Mouse (Mus musculus): ENCODE results near the gene Lefty2. TPM values are rescaled to one million over a fixed set of nuclear protein-coding genes. Genes with fewer than 3 reads are reported as not detected.
A peak's percentile ranks its signal among the peaks of the same experiment; 100 is the strongest.

The Lefty2 gene
- polyA plus RNA-seq (2014; fragmentation: Nextera tagmentation; extraction: Ambion mirVana), result 0.25 TPM in 1 of 2 replicates, not detected in the other

GRCm38 (mm10) chr1:180892808-180893207 lies at the start of gene Lefty2:
Lefty2 (plus strand) TSS chr1:180893108.
- Histone ChIP-seq H3K4me1 (ENCODE audit: control insufficient read depth, insufficient read depth, low read length) (peaks cover 13% of the 10 kb centered on the region), H3K27me3 (replicated peaks; ENCODE audit: control insufficient read depth, insufficient read depth, low read length) (peaks cover 30% of the 10 kb centered on the region), H3K9ac (ENCODE audit: low read depth, low read length) (no peak within 1 kb of the TSS), H3K36me3 (ENCODE audit: control insufficient read depth, insufficient read depth, low read length) (no peaks in the 10 kb centered on the region), H3K27ac (replicated peaks; ENCODE audit: low read depth, low read length) (no peak within 1 kb of the TSS), H3K4me2 (ENCODE audit: low read depth, low read length) (no peak within 1 kb of the TSS), H3K9me3 (ENCODE audit: control insufficient read depth, low read length) (no peaks in the 10 kb centered on the region), H3K4me3 (ENCODE audit: low read depth, low read length) (no peak within 1 kb of the TSS)
- ATAC-seq (ENCODE audit: low read depth) (no peak), DNase-seq (ENCODE audit: low spot score) (no peak)
- 50% methylated on average over 10 of the region's 10 CpGs for WGBS

GRCm38 (mm10) chr1:180848114-180848510 lies 44.8 kb upstream of the Lefty2 start:
- Histone ChIP-seq H3K27me3 (replicated peaks; ENCODE audit: control insufficient read depth, insufficient read depth, low read length) (no peaks in the 10 kb centered on the region), H3K9ac (ENCODE audit: low read depth, low read length) (peak overlapping the region; percentile 56), H3K9me3 (ENCODE audit: control insufficient read depth, low read length) (no peaks in the 10 kb centered on the region), H3K4me1 (ENCODE audit: control insufficient read depth, insufficient read depth, low read length) (peaks cover 36% of the 10 kb centered on the region), H3K4me3 (ENCODE audit: low read depth, low read length) (peak overlapping the region; percentile 26), H3K27ac (replicated peaks; ENCODE audit: low read depth, low read length) (peak overlapping the region; percentile 99), H3K4me2 (ENCODE audit: low read depth, low read length) (peak overlapping the region; percentile 60), H3K36me3 (ENCODE audit: control insufficient read depth, insufficient read depth, low read length) (no peaks in the 10 kb centered on the region)
- 0% methylated on average over 9 of the region's 9 CpGs for WGBS
- DNase-seq (ENCODE audit: low spot score) (peak; percentile 96), ATAC-seq (ENCODE audit: low read depth) (peak; percentile 67)

GRCm38 (mm10) chr1:180848511-180849241 lies 44.2 kb upstream of the Lefty2 start:
- Histone ChIP-seq H3K36me3 (ENCODE audit: control insufficient read depth, insufficient read depth, low read length) (no peaks in the 10 kb centered on the region), H3K4me2 (ENCODE audit: low read depth, low read length) (peak overlapping the region; percentile 60), H3K27me3 (replicated peaks; ENCODE audit: control insufficient read depth, insufficient read depth, low read length) (no peaks in the 10 kb centered on the region), H3K9ac (ENCODE audit: low read depth, low read length) (peak overlapping the region; percentile 56), H3K4me1 (ENCODE audit: control insufficient read depth, insufficient read depth, low read length) (peaks cover 36% of the 10 kb centered on the region), H3K4me3 (ENCODE audit: low read depth, low read length) (peak overlapping the region; percentile 26), H3K9me3 (ENCODE audit: control insufficient read depth, low read length) (no peaks in the 10 kb centered on the region), H3K27ac (replicated peaks; ENCODE audit: low read depth, low read length) (peak overlapping the region; percentile 99)
- 22% methylated on average over 11 of the region's 11 CpGs for WGBS
- 0 out of 2 replicates have a peak, but pooled peaks have one; percentile 1 for ATAC-seq (ENCODE audit: low read depth)
- DNase-seq (ENCODE audit: low spot score), result peak; percentile 79

GRCm38 (mm10) chr1:180849701-180850301 lies 43.1 kb upstream of the Lefty2 start:
- 24% methylated on average over 11 of the region's 11 CpGs for WGBS
- Histone ChIP-seq H3K4me3 (ENCODE audit: low read depth, low read length) (peak overlapping the region; percentile 63), H3K9me3 (ENCODE audit: control insufficient read depth, low read length) (no peaks in the 10 kb centered on the region), H3K4me1 (ENCODE audit: control insufficient read depth, insufficient read depth, low read length) (peaks cover 36% of the 10 kb centered on the region), H3K27me3 (replicated peaks; ENCODE audit: control insufficient read depth, insufficient read depth, low read length) (no peaks in the 10 kb centered on the region), H3K36me3 (ENCODE audit: control insufficient read depth, insufficient read depth, low read length) (no peaks in the 10 kb centered on the region), H3K4me2 (ENCODE audit: low read depth, low read length) (peak overlapping the region; percentile 76), H3K9ac (ENCODE audit: low read depth, low read length) (peak overlapping the region; percentile 73), H3K27ac (replicated peaks; ENCODE audit: low read depth, low read length) (peak overlapping the region; percentile 99)
- ATAC-seq (ENCODE audit: low read depth), result no peak
- peak; percentile 24 for DNase-seq (ENCODE audit: low spot score)

- Histone ChIP-seq H3K4me1 (ENCODE audit: control insufficient read depth, insufficient read depth, low read length) (peaks cover 36% of the 10 kb centered on the region), H3K36me3 (ENCODE audit: control insufficient read depth, insufficient read depth, low read length) (peaks cover 7% of the 10 kb centered on the region), H3K27me3 (replicated peaks; ENCODE audit: control insufficient read depth, insufficient read depth, low read length) (no peaks in the 10 kb centered on the region), H3K9ac (ENCODE audit: low read depth, low read length) (peak within 1 kb of the TSS; percentile 76), H3K9me3 (ENCODE audit: control insufficient read depth, low read length) (no peaks in the 10 kb centered on the region), H3K27ac (replicated peaks; ENCODE audit: low read depth, low read length) (peak within 1 kb of the TSS; percentile 99), H3K4me3 (ENCODE audit: low read depth, low read length) (peak within 1 kb of the TSS; percentile 63), H3K4me2 (ENCODE audit: low read depth, low read length) (peak within 1 kb of the TSS; percentile 83)
- ATAC-seq (ENCODE audit: low read depth), result peak; percentile 97
- DNase-seq (ENCODE audit: low spot score), result peak; percentile 100
- WGBS, result under 1% methylated on average over 44 of the region's 77 CpGs
Measured at GRCm38 (mm10) chr1:180850316-180851270, 42.3 kb upstream of the Lefty2 start, which contains the start of gene Sde2. Sde2 (plus strand) TSS chr1:180851127.

GRCm38 (mm10) chr1:180858763-180859162 lies 34.1 kb upstream of the Lefty2 start:
- DNase-seq (ENCODE audit: low spot score) (no peak), ATAC-seq (ENCODE audit: low read depth) (no peak)
- Histone ChIP-seq H3K9me3 (ENCODE audit: control insufficient read depth, low read length) (no peaks in the 10 kb centered on the region), H3K27me3 (replicated peaks; ENCODE audit: control insufficient read depth, insufficient read depth, low read length) (no peaks in the 10 kb centered on the region), H3K9ac (ENCODE audit: low read depth, low read length) (no peak overlapping the region), H3K27ac (replicated peaks; ENCODE audit: low read depth, low read length) (no peak overlapping the region), H3K36me3 (ENCODE audit: control insufficient read depth, insufficient read depth, low read length) (peaks cover 82% of the 10 kb centered on the region), H3K4me2 (ENCODE audit: low read depth, low read length) (no peak overlapping the region), H3K4me3 (ENCODE audit: low read depth, low read length) (no peak overlapping the region), H3K4me1 (ENCODE audit: control insufficient read depth, insufficient read depth, low read length) (no peaks in the 10 kb centered on the region)

GRCm38 (mm10) chr1:180860030-180860429 lies 32.9 kb upstream of the Lefty2 start:
- Histone ChIP-seq H3K27me3 (replicated peaks; ENCODE audit: control insufficient read depth, insufficient read depth, low read length) (no peaks in the 10 kb centered on the region), H3K4me3 (ENCODE audit: low read depth, low read length) (no peak overlapping the region), H3K27ac (replicated peaks; ENCODE audit: low read depth, low read length) (no peak overlapping the region), H3K4me2 (ENCODE audit: low read depth, low read length) (no peak overlapping the region), H3K9me3 (ENCODE audit: control insufficient read depth, low read length) (no peaks in the 10 kb centered on the region), H3K9ac (ENCODE audit: low read depth, low read length) (no peak overlapping the region), H3K4me1 (ENCODE audit: control insufficient read depth, insufficient read depth, low read length) (no peaks in the 10 kb centered on the region), H3K36me3 (ENCODE audit: control insufficient read depth, insufficient read depth, low read length) (peaks cover 89% of the 10 kb centered on the region)
- 92% methylated on average over 6 of the region's 6 CpGs for WGBS
- DNase-seq (ENCODE audit: low spot score) (no peak), ATAC-seq (ENCODE audit: low read depth) (no peak)

GRCm38 (mm10) chr1:180863606-180864005 lies 29.3 kb upstream of the Lefty2 start:
- Histone ChIP-seq H3K27ac (replicated peaks; ENCODE audit: low read depth, low read length) (no peak overlapping the region), H3K9me3 (ENCODE audit: control insufficient read depth, low read length) (no peaks in the 10 kb centered on the region), H3K9ac (ENCODE audit: low read depth, low read length) (no peak overlapping the region), H3K4me2 (ENCODE audit: low read depth, low read length) (no peak overlapping the region), H3K4me1 (ENCODE audit: control insufficient read depth, insufficient read depth, low read length) (no peaks in the 10 kb centered on the region), H3K36me3 (ENCODE audit: control insufficient read depth, insufficient read depth, low read length) (peaks cover 87% of the 10 kb centered on the region), H3K4me3 (ENCODE audit: low read depth, low read length) (no peak overlapping the region), H3K27me3 (replicated peaks; ENCODE audit: control insufficient read depth, insufficient read depth, low read length) (no peaks in the 10 kb centered on the region)
- no peak for ATAC-seq (ENCODE audit: low read depth)
- peak; percentile 70 for DNase-seq (ENCODE audit: low spot score)
- 7% methylated on average over 1 of the region's 1 CpGs for WGBS
